Mouse (Mus musculus) lung, adult 18-20 months (tissue): ENCODE results near the gene Immp2l.
"Not testable (repeated sequence)": the region's sequence is repeated elsewhere in the genome, so short reads cannot be mapped to it uniquely, and the experiment has no call there.

Source experiments
- DNase-seq, 2 experiments: peaks; one replicate each; pipeline ENCODE4 v3.0.0; 2022; ENCODE audit warnings: mixed read lengths in 2 of 2

Immp2l gene

GRCm38 (mm10) chr12:41023511-41024421 is at the start of gene Immp2l:
TSS of gene Immp2l (plus strand) at chr12:41024090.
- DNase-seq: peak; percentile 96 to 97

DNA sequence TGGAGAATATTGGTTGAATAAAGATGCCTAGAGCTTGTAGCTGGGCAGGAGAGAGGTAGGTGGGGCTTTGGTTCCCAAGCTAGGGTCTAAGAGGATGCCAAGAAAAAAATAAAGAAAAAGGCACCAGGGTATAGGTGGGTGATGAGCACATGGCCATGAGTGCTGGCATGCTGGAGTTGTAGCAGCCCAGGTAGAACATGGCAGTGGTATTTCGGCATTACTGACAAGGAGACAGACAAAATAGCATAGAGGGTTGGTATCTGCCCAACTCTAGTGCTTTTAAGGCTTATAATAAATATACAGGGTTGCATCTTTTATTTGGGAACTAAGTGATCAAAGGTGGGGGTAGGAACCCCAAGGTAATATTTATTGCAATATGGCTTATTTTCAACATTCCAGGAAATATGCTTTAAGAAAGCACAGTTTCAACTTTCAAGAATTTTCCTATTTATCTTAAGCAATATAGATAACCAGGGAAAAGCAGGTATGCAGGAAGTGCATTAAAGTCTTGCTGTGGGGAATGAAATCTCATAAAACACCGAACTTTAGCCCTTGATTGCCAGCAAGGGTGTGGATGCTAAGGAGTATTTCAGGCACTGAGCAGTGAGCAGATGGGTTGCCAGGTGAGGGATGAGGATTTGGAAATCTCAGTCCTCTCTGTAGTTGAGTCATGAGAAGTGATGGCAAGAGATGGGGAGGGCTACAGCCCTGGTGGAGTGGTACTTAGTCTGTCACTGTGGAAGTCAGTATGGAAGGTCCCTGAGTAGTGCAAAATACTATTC is 45.0 kb upstream of the Immp2l start:
- no peak for DNase-seq

DNA sequence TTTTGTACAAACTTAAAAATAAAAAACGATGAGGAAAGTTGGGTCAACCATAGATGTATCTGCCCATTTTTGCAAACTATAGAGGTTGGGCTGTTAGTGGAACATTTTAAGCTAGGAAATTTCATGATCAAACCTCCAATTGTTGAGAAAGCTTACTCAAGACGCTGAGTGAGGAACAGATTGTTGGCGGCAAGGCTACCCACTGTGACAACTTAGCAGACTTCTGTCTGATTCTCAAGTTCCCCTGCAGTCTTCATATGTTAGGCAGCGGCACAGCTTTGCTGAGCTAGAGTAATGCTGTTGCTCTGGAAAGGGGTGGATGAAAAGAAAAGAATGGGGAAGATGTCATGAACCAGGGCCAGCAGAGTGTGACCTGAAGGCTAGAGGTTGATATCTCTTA is 44.2 kb upstream of the Immp2l start:
- DNase-seq: no peak

- no peak for DNase-seq
These were observed 43.7 kb upstream of the Immp2l start for GRCm38 (mm10) chr12:40980160-40980559.

DNA sequence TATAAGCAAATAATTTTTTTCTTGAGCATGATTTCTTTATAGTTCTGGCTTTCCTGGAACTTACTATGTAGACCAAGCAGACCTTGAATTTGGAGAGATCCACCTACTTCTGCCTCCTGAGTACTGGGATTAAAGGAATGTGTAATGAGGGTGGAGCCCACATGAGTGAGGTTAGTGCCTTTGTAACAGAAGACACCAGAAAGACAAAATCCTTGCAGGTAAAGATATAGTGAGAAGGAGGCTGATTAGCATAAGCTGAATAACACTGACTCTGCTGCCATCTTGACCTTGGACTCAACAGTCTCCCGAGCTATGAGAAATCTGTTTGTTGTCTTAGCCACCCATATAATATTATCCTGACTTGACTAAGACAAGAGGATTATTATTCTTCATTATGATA is 40.9 kb upstream of the Immp2l start:
- DNase-seq: no peak

DNA sequence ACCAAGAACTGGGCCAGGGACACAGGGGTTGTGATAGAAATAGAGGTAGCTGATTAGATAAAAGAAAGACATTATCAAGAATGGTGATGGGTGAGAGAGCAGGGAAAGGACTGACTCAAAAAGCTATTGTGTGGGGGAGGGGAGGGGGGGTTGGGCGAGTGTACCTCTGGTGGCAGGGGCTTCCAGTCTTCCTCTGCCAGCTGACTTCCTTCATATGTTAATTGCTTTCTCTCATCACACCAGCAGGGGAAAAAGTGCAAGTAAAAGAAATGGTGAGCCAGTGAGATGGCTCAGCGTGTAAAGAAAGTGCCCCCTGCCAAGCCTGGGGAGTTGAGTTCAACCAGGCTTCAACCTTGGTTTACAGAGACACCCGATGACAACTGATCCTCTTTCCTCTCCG is 39.2 kb upstream of the Immp2l start:
- no peak for DNase-seq

GRCm38 (mm10) chr12:40985791-40986190 is 38.1 kb upstream of the Immp2l start:
- no peak for DNase-seq

GRCm38 (mm10) chr12:40988311-40989065 is 35.4 kb upstream of the Immp2l start:
- DNase-seq: no peak

GRCm38 (mm10) chr12:40991647-40992046 is 32.2 kb upstream of the Immp2l start:
- DNase-seq: no peak

DNA sequence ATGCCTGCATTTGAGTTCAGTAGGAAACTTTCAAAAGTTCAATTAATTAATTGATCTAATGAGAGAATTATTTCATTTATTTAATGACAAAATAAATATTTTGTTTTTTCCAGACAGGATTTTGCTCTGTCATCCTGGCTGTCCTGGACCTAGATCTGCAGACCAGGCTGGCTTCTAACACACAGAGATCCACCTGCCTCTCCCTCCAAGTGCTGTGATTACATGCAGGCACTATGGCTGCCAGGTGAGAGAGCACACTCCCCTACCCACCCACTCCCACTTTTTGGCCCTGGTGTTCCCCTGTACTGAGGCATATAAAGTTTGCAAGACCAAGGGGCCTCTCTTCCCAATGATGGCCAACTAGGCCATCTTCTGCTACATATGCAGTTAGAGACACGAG is 31.7 kb upstream of the Immp2l start:
- not testable (repeated sequence) for DNase-seq

DNA sequence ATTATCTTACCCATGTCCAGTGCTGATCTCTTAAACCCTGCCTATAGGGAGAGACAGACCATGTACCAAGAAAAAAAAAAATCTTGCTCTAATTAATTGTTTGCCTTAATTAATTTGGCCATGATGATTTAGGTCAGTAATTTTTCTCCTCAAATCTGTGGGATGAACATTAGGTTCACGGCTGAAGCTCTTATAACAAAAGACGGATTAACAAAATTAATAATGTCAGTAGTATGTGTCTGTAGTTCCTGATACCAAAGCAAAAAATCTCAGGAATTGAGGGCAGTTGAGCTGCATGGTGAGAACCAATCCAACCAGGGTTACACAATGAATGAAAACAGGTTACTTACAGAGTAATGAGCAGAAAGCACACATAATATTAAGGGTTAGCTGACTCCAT is 29.0 kb upstream of the Immp2l start:
- DNase-seq: no peak

GRCm38 (mm10) chr12:40995618-40996370 is 28.1 kb upstream of the Immp2l start:
- no peak for DNase-seq

- DNase-seq: peak in 1 of 2 experiments; percentile 1
These were observed 1.4 kb upstream of the Immp2l start for GRCm38 (mm10) chr12:41022516-41022915.

GRCm38 (mm10) chr12:41024512-41024911 is 622 bp downstream of the Immp2l start:
- no peak for DNase-seq

GRCm38 (mm10) chr12:41027485-41027884 is 3.6 kb downstream of the Immp2l start:
- DNase-seq: no peak

DNA sequence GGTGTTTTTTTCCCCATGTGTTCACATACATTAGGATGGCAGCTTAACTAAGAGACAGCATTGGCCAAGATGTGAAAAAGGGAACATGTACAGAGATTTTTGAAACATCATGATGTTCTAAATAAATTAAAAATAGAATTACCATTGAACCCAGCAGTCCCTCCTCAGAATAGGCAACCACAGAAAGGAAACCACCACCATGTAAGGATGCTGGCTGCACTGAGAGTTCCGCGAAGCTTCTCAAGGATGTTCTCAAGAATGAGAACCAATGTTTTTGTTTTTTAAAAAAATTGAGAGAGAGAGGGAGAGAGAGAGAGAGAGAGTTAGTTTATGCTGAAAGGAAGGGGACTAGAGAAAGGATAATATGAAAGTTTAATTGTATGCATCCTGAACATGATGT is 7.2 kb downstream of the Immp2l start:
- no peak for DNase-seq

- no peak for DNase-seq
These were observed 9.3 kb downstream of the Immp2l start for GRCm38 (mm10) chr12:41033196-41033595.

GRCm38 (mm10) chr12:41039834-41040233 is 15.9 kb downstream of the Immp2l start:
- DNase-seq: no peak

GRCm38 (mm10) chr12:41041737-41042136 is 17.8 kb downstream of the Immp2l start:
- DNase-seq: no peak

- no peak for DNase-seq
These were observed 20.7 kb downstream of the Immp2l start for GRCm38 (mm10) chr12:41044493-41045132.

DNA sequence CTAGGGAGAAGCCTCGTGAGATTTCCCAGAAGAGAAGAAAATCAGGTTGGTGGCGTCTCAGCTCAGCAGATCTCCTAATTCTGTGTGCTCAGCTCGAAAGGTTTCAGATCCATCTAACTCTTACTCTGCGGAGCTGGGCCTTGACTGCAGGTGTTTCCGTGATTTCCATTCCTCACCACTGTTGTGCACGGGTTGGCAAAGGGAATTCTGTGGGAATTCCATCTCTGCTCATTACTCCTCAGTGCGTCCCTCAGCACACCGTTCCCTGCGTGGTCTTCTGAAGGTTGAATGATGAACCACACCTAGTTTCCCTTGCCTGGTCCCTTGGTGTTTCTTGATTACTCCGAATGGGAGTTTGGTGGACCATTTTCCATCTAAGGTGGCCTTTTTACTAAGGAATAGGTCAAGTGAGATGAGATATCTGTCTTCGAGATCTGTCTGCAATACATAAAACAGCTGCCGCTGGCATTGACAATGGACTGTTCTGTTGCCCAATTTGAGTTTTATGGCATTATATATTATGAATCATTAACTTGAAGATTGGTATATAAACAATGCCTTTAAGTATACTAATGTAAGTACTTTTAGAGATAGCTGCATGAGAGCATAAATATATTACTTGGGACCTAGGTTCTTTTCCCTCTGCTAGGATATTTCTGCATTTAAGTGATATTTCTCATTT is 23.3 kb downstream of the Immp2l start:
- no peak for DNase-seq
